Mouse (Mus musculus): Measurements from ENCODE around the gene Atxn7l1.

The Atxn7l1 gene

GRCm38 (mm10) chr12:33359878-33360482 lies 212.5 kb downstream of the Atxn7l1 start:
- DNase-seq (ENCODE audit: low spot score in 2 of 2), result peak in 1 of 2 experiments; percentile 41

- DNase-seq (ENCODE audit: low spot score in 2 of 2), result peak; percentile 88 to 89
These were observed 213.2 kb downstream of the Atxn7l1 start for GRCm38 (mm10) chr12:33360729-33361128.

DNA sequence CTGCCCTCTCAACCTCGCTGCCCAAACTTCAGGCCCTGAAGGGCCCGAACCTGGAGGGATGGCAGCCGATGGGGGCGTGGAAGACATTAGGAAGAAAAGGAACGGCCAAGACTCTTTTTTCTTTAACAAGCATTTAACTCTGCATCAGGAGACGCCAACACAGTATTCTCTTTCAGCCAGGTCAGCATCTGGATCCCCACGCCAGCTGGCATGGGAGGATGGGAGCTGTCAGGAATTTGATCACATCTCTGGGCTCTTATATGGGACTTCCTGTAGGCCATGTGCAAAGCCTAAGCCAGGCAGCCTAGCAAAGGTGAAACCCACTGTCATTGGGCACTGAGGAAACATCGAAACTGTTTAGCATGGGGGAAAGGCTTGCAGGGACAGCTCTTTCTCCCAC lies 217.0 kb downstream of the Atxn7l1 start:
- no peak for DNase-seq (ENCODE audit: low spot score in 2 of 2)

DNA sequence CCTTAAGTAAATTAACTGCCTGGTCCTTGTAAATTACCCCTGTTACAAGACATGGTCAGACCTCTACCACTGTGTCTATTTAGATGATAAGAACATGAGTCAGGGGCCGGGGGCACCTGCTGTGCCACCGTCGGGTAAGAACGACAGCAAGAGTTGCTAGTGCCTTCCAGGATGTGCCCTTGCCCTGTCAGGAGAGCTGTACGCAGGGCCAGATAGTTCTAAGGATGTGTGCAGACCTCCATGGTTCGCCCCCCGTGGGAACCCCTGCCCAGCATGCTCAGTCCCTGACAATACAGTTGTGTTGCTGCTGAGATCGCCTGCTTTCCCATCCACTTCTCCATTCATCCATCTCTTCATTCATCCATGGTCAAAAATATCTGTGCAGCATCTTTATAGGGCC lies 217.6 kb downstream of the Atxn7l1 start:
- no peak for DNase-seq (ENCODE audit: low spot score in 2 of 2)

GRCm38 (mm10) chr12:33369555-33369954 lies 222.1 kb downstream of the Atxn7l1 start:
- DNase-seq (ENCODE audit: low spot score in 2 of 2), result no peak

DNA sequence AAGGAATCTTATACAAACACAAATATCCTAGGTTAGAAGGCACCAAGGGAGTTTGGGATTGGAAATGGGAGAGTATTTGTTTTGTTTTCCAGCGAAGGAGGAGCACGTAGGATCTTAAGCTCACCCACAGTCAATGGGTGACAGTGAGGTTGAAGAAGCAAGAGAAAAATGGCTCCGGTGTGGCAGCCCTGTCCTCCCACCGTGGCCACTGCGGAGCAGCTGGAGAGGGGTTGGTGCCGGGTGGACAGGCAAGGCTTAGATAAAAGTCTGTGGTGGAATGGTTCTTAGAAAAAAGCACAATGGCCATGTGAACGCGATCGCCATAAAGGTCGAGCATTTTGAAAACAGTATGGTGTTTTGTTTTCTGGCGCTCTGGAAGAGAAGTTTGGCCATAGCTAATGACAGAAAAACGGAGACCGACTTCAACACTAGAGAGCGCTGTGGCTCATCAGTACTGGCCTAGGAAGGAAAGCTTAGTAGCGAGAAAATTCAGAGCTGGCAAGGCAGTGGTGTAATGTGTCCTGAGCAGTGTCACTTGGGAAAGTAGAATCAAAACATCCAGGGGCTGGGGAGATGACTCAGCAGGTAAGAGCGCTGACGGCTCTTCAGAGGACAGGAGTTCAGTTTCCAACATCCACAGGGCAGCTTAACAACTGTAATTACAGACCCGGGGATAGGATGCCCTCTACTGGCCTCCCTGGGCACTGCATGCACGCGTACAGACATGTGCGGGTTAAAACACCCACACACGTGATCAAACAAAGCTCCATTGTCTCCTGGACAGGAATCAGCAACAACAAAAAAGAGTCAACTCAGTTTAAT lies 232.3 kb downstream of the Atxn7l1 start:
- DNase-seq (ENCODE audit: low spot score in 2 of 2), result peak; percentile 73

DNA sequence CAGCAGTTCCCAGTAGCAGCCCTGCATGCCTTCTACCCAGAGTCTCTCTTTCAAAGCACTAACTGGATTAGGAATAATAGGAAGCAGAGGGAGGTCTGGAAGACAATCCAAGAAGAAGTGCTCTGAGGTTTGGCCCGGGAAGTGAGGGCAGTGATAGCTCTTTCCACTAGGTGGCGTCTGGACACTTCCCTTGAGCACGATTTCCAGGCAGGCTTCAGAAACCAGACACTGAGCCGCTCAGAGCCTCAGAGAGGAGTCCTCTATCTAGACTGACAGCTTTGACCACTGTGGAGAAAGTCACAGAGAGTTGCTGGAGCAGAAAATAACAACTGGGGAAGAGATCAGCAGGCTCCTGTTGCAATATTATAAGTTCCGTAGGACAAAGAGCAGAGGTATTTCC lies 241.3 kb downstream of the Atxn7l1 start:
- peak; percentile 74 to 81 for DNase-seq (ENCODE audit: low spot score in 2 of 2)

DNA sequence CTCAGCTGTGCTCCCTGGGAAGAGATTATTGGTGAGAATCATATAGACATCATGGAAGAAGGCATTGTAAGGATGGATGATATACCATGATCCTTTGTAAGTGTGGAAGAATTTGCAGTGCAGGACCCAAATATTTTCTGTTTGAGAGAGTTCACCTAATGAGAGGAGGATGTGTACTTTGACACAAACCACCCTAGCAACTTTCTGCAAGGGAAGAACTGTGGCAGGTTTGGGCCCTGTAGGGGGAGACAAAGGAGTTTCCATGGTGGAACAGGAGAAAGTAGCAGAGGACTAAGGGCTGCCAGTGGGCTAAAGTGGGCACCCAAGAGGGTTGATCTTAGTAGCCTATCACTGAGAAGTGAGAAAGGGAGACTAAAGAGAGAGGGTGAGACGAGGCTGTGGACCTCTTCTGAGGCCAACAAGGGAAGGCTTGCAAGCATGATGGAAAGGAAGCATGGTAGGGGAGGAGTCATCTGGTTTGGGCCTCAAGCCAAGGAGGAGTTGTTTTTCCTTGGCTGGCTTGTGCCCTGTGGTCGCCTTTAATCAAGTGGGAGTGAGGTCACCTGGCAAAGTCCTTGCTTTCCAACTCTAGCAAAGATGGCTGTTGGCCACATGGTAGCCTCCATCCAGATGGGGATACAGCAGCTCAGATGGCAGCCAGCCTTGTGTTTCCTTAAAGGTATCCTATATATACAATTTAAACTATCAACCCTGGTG lies 243.5 kb downstream of the Atxn7l1 start:
- no peak for DNase-seq (ENCODE audit: low spot score in 2 of 2)

DNA sequence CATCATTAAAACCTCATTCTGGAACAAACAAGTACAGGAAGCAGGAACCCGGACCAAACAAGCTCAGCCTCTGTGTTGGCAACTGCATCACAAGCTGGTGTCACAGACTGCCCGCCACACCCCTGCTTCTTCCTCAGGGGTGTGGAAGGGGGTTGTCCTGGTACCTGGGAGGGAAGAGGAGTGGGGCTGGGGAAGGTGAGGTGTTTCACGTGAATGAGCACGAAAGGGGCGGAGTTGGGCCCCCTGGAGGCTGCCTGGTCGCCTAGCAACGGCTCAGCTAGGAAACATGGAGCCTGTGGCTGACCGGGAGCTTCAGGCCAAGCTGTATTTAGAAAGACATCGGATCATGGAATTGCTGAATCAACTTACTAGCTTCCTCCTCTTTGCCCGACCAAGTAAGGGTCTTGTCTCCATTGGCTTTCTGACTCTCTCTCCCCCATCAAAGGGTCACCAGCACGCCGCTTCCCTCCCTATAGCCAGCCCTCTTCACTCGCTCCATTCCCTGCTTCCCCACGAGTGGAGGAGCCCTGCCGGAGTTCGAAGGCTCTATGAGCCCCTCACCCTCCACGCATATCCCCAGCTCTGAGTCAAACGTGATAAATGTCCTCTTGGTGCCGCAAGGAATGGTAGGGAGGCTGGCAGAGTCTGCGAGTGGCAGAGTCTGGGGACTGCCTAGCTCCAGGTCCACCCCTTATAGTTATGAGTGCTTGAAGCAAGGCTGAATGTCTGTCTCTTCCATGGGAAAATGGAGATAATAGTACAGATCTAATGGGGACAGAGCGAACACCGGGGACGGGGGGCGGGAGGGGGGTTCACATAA lies 247.5 kb downstream of the Atxn7l1 start, which contains the start of gene Efcab10:
Gene Efcab10, plus strand, starts transcription at position 51 of the 820 bp plus-strand sequence.
- peak; percentile 73 to 79 for DNase-seq (ENCODE audit: low spot score in 2 of 2)

DNA sequence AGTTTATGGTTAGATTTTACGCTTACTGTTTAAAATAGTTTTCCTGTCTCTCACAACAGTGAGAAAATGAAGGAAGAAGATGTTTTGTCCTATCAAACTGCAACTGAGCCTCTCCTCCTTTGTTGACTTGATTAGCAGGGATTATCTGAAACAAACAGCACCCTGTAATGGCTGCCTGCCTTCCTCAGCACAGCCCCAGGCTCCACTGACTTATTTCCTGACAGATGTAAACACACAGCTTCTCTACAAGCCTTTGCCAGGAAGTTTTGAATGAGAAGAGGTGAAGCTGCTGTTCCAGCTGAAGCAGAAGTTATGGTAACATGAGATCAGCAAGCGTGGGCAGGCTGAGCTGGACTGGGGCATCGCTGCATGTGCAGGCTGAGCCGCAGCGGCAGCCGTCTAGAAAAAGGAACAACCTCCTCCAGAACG lies 255.8 kb downstream of the Atxn7l1 start:
- DNase-seq (ENCODE audit: low spot score in 2 of 2), result no peak

- no peak for DNase-seq (ENCODE audit: low spot score in 2 of 2)
These were observed 257.5 kb downstream of the Atxn7l1 start for GRCm38 (mm10) chr12:33404996-33405395.

DNA sequence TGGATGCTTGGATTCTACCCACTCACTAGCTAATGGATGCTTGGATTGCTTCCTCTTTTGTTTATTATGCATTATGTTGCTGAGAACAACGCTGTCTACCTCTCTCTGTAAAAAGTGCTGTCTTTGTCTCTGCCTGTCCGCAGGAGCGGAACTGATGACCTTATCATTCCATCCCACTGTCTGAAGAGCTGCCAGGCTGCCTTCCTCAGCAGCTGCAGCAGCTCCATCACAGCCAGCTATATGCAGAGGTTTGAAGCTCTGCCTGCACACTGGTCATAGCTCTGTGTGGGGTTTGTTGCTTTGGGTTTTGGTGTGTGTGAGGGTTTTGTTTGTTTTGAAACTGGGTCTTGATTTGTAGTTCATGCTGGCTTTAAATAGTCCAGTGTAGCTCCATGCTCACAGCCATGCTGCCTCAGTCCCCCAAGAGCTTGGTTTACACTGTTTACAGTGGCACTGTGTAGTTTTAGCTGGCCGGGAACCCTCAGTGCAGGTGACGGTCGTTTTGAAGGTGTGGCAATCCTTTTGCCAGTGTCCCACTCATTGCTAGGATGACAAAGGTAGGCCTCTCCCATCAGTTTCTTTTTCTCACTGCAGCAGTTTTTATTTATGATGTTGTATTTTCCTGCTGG lies 258.0 kb downstream of the Atxn7l1 start:
- DNase-seq (ENCODE audit: low spot score in 2 of 2), result no peak

GRCm38 (mm10) chr12:33411580-33412151 lies 264.2 kb downstream of the Atxn7l1 start:
- no peak for DNase-seq (ENCODE audit: low spot score in 2 of 2)
